Mouse (Mus musculus): ENCODE data around the gene Slc6a6. TPM values are rescaled to one million over a fixed set of nuclear protein-coding genes. Genes with fewer than 3 reads are reported as not detected.

Gene Slc6a6
- polyA plus RNA-seq, 1 experiment, result 96.3 TPM

DNA sequence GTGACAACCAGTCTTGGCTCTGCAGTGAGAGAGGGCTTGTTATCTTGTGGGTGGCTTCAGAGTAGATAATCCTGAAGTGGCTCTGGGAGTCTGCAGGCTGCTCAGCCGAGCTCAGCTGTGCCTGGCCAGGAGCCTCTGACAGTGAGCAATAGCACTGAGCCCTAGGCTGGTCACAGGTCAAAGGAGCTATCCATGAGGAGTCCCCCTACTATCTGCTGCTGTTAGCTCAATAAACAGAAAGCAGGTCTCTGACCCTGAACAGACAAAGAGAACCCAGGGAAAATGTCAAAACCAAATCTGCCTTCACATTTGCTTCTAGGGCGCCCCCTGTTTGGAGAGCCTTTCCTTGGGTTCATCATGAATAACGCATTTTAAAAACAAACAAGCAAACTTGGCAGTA lies 28.6 kb upstream of the Slc6a6 start:
- TF ChIP-seq CTCF (IDR thresholded peaks at IDR 0.05; ENCODE audit: borderline replicate concordance, extremely low read depth, insufficient read depth, insufficient read length) (no peak), POLR2A (IDR thresholded peaks at IDR 0.05; ENCODE audit: borderline replicate concordance, extremely low read depth, insufficient read depth, insufficient read length, poor library complexity, severe bottlenecking) (no peak)
- no peak for DNase-seq (ENCODE audit: low read depth)

DNA sequence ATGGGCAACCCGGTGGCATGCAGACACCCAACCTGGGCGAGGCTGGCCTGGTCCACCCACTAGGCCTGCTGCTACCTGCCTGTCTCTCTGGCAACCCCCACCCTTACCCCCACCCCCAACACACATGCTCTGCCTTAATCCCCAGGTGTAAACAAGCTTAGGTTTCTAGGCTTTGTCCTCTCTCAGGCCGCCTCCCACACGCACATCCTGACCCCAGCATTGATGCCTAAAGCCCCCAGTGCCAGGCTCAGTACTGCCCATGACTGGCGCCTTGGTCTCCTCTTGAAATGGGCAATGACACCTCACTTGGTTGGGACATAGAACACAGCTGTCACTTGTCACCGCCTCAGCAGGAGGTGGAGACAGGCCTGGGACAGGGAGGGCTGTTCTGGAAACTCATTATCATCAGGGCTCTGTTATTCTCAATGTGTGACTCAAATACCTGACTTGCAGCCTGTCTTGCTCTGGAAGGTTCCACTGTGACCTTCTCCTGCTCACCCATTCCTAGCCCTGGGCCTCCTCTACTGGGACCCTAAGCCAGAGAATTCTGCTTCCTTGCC lies 27.9 kb upstream of the Slc6a6 start:
- TF ChIP-seq POLR2A (IDR thresholded peaks at IDR 0.05; ENCODE audit: borderline replicate concordance, extremely low read depth, insufficient read depth, insufficient read length, poor library complexity, severe bottlenecking), result no peak
- no peak for TF ChIP-seq CTCF (IDR thresholded peaks at IDR 0.05; ENCODE audit: borderline replicate concordance, extremely low read depth, insufficient read depth, insufficient read length)
- peak; percentile 40 for DNase-seq (ENCODE audit: low read depth)

DNA sequence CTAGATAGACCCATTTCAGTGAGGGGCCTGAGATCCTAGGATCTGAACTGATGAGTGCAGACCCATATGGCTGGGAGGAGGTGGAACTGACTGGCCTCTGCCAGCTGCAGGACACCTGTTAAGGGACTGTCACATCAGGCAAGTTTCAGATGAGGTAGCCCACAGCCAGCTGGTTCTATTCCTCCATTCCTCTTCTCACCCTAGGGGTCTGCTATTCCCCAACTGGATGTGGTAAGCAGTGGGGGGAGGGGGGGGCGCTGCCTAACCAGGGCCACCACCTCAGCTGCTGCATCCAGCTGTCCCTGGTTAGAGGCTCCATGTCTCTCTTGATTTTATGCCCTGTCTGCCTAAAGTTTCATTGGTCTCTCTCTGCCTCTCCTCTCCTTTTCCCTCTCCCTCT lies 25.6 kb upstream of the Slc6a6 start:
- no peak for TF ChIP-seq CTCF (IDR thresholded peaks at IDR 0.05; ENCODE audit: borderline replicate concordance, extremely low read depth, insufficient read depth, insufficient read length)
- no peak for TF ChIP-seq POLR2A (IDR thresholded peaks at IDR 0.05; ENCODE audit: borderline replicate concordance, extremely low read depth, insufficient read depth, insufficient read length, poor library complexity, severe bottlenecking)
- no peak for DNase-seq (ENCODE audit: low read depth)

DNA sequence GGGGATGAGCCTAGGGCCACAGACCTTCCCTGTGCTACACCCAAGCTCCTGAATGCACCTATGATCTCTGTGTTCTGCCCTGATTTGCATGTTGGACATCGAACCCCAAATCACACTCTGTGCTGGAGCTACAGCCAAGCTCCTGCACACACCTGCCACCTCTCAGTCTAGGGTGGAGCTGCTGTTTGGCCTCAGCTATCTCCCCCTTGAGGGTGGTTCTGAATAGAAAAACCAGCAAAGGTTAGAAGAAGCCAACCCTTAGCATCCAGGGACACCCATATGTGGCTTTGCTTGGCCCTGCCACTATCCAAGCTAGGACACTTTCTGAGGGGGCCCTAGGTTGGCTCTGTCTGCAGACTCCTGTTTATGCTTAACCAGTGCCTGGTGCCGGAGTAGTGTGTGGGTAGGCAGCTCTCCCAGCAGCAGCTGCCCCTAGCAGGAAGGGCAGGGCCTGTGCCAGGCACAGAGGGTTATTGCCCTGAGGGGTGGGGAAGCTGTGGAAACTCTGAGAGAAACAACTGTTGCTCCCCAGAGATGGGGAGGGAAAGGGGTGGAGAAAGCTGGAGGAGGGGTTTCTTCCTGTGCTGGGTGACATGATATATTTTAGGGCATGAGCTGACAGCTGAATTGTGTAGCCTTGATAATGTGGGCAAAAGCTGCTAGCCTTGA lies 23.9 kb upstream of the Slc6a6 start:
- TF ChIP-seq POLR2A (IDR thresholded peaks at IDR 0.05; ENCODE audit: borderline replicate concordance, extremely low read depth, insufficient read depth, insufficient read length, poor library complexity, severe bottlenecking) (no peak), CTCF (IDR thresholded peaks at IDR 0.05; ENCODE audit: borderline replicate concordance, extremely low read depth, insufficient read depth, insufficient read length) (no peak)
- no peak for DNase-seq (ENCODE audit: low read depth)

DNA sequence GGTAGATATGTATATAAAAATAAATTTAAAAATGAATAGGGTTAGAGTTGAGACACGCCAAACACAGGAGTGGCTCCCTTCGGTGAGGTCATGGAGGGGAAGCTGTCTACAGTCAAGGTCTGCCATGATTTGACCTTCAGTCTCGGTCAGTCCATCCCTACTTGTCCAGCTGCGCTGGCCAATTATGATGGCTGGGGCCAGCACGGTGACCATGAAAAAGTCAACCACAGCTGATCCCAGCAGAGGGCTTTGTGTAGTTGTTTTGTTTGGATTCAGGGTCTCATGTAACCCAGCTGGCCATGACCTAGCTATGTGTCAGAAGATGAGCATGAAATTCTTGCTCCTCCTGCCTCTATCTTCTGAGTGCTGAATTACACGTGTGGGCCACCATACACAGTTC lies 21.6 kb upstream of the Slc6a6 start:
- TF ChIP-seq CTCF (IDR thresholded peaks at IDR 0.05; ENCODE audit: borderline replicate concordance, extremely low read depth, insufficient read depth, insufficient read length) (peak; percentile 3; the same call in 1 of the 2 replicates), POLR2A (IDR thresholded peaks at IDR 0.05; ENCODE audit: borderline replicate concordance, extremely low read depth, insufficient read depth, insufficient read length, poor library complexity, severe bottlenecking) (no peak)
- DNase-seq (ENCODE audit: low read depth), result no peak

DNA sequence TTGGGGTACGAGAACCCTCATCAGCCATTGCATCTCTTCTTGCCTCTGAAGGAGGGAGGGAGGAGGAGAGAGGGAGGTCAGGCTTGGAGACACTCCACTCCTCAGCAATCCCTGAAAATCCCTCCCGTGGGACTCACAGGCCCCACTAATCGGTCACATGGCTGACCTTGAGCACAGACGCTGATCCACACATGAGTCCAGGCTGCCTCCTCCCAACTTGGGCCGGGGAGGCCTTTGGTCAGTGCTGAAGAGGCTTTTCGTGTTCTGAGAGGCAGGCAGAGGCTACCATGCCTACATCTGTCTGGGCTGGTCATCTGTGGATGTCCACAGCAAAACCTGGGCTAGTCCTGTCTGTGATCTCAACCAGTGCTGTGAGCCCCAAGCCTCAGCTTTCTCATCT lies 20.2 kb upstream of the Slc6a6 start:
- DNase-seq (ENCODE audit: low read depth), result no peak
- TF ChIP-seq CTCF (IDR thresholded peaks at IDR 0.05; ENCODE audit: borderline replicate concordance, extremely low read depth, insufficient read depth, insufficient read length) (no peak), POLR2A (IDR thresholded peaks at IDR 0.05; ENCODE audit: borderline replicate concordance, extremely low read depth, insufficient read depth, insufficient read length, poor library complexity, severe bottlenecking) (no peak)

DNA sequence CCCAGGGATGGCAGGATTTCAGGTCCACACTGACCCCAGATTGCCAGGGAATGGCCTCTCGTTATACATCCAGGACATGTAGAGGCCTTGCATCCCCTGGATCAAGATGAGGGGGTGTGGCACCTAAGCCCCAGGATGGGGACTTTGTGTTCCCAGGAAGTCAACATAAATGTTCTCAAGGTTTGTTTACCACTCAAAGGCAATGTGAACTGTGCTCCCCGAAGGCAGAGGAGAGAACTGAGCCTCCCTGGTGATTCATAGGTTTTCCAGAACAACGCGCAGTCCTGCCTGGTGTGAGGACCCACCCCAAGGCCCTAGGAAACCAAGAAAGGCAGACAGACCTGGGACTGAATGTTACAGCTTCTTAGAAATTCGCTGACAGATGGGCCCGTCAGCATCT lies 18.6 kb upstream of the Slc6a6 start:
- no peak for DNase-seq (ENCODE audit: low read depth)
- TF ChIP-seq POLR2A (IDR thresholded peaks at IDR 0.05; ENCODE audit: borderline replicate concordance, extremely low read depth, insufficient read depth, insufficient read length, poor library complexity, severe bottlenecking) (no peak), CTCF (IDR thresholded peaks at IDR 0.05; ENCODE audit: borderline replicate concordance, extremely low read depth, insufficient read depth, insufficient read length) (no peak)

DNA sequence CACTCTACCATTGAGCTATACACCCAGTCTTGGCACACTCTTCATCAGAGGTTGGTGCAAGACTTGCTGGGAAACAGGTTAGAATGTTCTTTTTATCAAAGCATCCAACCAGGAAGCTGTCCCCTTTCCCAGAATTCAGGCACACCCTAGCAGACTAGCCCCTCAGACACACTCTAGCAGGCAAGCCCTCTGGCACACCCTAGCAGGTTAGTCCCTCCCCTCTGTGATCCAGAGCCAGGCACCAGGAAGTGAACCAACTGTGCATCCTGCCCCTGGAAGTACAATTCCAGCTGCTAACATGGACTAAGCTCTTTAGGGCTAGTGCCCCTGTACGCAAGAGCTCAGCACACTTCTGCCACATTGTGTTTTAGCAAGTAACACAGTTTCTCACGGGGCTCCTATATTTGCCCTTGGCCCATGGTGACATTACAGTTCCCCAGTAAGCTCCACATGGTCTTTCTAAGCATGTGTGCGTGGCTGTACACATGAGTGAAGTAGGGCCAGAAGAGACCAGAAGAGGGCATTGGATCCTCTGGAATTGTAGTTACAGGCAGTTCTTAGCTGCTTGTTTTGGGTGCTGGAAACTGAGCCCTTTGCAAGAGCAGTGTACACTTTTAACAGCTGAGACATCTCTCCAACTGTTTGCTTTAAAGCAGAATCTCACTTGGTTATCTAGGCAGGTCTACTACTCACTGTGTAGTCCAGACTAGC lies 17.7 kb upstream of the Slc6a6 start:
- no peak for DNase-seq (ENCODE audit: low read depth)
- TF ChIP-seq POLR2A (IDR thresholded peaks at IDR 0.05; ENCODE audit: borderline replicate concordance, extremely low read depth, insufficient read depth, insufficient read length, poor library complexity, severe bottlenecking) (no peak), CTCF (IDR thresholded peaks at IDR 0.05; ENCODE audit: borderline replicate concordance, extremely low read depth, insufficient read depth, insufficient read length) (no peak)

DNA sequence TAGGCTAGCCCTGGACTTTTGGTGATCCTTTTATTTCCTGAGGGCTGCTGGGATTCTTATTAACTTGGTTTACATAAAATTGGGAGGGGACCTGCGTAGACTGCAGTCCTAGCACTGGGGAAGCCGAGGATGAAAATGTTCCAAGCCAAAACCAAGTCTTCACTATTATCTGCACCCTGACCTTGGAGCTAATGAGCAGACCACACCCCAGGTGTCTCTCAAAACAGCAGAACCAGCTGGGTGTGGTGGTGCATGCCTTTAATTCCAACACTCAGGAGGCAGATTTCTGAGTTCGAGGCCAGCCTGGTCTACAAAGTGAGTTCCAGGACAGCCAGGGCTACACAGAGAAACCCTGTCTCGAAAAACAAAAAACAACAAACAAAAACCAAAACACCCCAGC lies 16.7 kb upstream of the Slc6a6 start:
- DNase-seq (ENCODE audit: low read depth), result no peak
- TF ChIP-seq POLR2A (IDR thresholded peaks at IDR 0.05; ENCODE audit: borderline replicate concordance, extremely low read depth, insufficient read depth, insufficient read length, poor library complexity, severe bottlenecking) (no peak), CTCF (IDR thresholded peaks at IDR 0.05; ENCODE audit: borderline replicate concordance, extremely low read depth, insufficient read depth, insufficient read length) (no peak)

DNA sequence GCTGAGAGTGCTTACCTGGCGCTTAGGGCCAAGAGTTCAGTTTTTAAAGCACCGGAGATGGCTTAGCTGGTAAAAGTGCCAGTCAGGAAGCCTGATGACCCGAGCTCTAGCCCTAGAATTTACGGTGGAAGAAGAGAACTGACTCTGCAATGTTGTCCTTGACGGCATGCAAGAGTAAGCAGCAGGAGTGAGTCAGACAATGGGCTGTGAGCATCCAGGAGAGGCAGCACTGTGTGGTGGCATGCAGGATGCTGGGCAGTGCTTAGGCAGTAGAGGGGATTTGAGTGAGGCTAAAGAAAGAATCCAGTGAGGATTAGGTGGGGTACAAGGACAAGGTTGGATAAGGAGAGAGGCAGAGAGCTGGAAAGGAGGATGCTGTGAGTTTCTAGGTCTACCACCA lies 15.6 kb upstream of the Slc6a6 start:
- TF ChIP-seq POLR2A (IDR thresholded peaks at IDR 0.05; ENCODE audit: borderline replicate concordance, extremely low read depth, insufficient read depth, insufficient read length, poor library complexity, severe bottlenecking), result no peak
- TF ChIP-seq CTCF (IDR thresholded peaks at IDR 0.05; ENCODE audit: borderline replicate concordance, extremely low read depth, insufficient read depth, insufficient read length), result no peak
- no peak for DNase-seq (ENCODE audit: low read depth)

DNA sequence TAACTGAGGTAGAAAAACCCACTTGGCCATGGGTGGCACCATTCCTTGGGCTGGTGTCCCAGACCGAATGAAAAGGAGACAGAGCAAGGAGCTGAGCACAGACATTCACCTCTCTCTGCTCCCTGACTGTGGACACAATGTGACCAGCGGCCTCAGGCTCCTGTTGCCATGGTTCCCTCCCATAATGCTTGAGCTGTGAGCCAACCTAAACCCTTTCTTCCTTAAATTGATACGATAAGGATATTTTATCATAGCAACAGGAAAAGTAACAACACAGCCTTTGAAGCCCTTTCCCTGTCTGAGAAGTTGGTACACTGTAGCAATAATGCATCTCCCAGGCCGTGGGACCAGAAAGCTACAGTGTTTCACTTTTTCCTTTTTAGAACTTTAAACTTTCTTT lies 14.6 kb upstream of the Slc6a6 start:
- TF ChIP-seq CTCF (IDR thresholded peaks at IDR 0.05; ENCODE audit: borderline replicate concordance, extremely low read depth, insufficient read depth, insufficient read length) (no peak), POLR2A (IDR thresholded peaks at IDR 0.05; ENCODE audit: borderline replicate concordance, extremely low read depth, insufficient read depth, insufficient read length, poor library complexity, severe bottlenecking) (no peak)
- DNase-seq (ENCODE audit: low read depth), result no peak

DNA sequence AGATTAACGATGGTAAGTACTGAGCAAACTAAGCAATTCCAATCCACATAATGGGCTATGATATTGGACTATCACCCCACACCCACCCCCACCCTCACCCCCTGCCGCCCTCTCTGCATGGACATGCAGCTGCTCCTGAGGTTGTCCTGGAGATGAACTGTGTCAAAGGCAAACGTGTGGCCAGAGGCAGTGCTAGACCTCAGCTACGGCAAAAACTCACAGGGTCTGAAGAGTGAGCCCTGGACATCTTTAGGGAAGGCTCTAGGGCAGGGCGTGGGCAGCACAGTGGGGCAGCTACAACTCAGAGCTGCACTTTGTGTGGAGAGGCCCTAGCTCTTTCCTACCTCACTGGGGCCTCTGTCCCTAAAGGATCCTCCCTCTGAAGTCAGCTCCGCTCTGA lies 13.6 kb upstream of the Slc6a6 start:
- TF ChIP-seq CTCF (IDR thresholded peaks at IDR 0.05; ENCODE audit: borderline replicate concordance, extremely low read depth, insufficient read depth, insufficient read length) (no peak), POLR2A (IDR thresholded peaks at IDR 0.05; ENCODE audit: borderline replicate concordance, extremely low read depth, insufficient read depth, insufficient read length, poor library complexity, severe bottlenecking) (no peak)
- DNase-seq (ENCODE audit: low read depth), result no peak

Data from brain, embryonic 14.5 days (tissue).